Mouse (Mus musculus): ENCODE measurements around the gene Tubg2.

The Tubg2 gene

GRCm38 (mm10) chr11:101164677-101165580 lies 9.2 kb downstream of the Tubg2 start:
- DNase-seq (ENCODE audit: low spot score in 2 of 2), result no peak

DNA sequence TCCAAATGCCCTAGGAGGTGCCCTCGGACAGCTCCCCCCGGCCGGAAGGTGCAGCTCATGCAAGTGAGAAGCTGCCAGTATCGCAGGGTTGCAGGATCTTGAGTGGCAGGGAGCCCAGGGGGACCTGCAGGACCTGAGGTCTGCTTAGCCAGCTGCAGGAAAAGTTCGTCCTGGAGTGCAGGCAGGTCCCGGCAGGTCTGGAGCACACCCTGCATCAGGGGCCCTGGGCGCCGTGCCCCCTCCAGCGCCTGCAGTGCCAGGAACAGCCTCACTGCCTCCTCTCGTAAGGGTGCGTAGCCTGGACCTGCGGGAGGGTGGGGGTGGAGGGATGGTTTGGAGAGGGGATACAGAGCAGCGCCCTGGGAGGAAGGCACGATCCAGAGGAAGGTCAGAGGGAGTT lies 10.7 kb downstream of the Tubg2 start:
- DNase-seq (ENCODE audit: low spot score in 2 of 2), result no peak

GRCm38 (mm10) chr11:101167211-101167962 lies 11.7 kb downstream of the Tubg2 start:
- DNase-seq (ENCODE audit: low spot score in 2 of 2), result no peak

- DNase-seq (ENCODE audit: low spot score in 2 of 2), result no peak
Observed at GRCm38 (mm10) chr11:101167963-101168300, 12.2 kb downstream of the Tubg2 start.

- peak in 1 of 2 experiments; percentile 66 for DNase-seq (ENCODE audit: low spot score in 2 of 2)
Observed at GRCm38 (mm10) chr11:101168301-101168980, 12.7 kb downstream of the Tubg2 start.

DNA sequence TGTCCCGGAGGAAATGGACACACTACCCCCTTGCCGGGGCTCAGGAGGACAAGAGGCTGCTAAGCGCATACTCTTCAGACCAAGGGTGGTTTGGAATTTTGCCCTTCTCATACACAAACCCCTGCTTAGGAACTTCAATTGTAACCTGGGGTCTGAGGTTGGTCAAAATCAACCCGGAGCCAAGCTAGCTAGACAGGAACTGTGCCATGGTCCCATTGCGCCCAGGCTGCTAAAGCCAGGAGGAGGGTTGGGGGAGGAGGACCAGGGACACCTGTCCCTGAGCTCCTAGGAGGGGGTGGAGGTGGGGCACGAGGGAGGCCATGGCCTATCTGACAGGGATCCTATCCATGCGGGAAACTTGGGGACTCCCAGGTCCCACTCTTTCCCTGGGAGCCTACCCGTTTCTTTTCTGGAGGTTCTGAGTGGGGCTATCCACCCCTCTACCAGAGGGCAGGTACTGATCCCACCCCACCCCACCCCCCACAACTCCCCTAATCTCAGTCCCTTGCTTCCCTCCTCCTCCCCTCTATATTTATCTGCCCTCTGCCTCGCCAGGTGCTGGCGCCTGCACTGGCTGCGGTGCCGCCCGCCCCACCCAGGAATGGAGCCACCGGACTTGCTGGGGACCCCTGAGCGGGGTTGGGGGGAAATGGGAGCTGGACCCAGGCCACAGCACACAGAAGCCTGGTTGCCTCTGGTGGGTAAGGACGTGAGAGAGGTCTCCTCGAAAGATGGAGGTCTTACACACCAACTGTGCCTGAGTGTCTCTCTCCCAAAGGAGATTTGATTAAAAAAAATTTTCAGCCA lies 13.8 kb downstream of the Tubg2 start:
- no peak for DNase-seq (ENCODE audit: low spot score in 2 of 2)

- DNase-seq (ENCODE audit: low spot score in 2 of 2), result peak in 1 of 2 experiments; percentile 72
Observed at GRCm38 (mm10) chr11:101170354-101170810, 14.7 kb downstream of the Tubg2 start, which contains the start of gene Cntnap1. Gene Cntnap1 (plus strand): TSS chr11:101170523.

GRCm38 (mm10) chr11:101170811-101171610 lies 15.3 kb downstream of the Tubg2 start, which contains the start of gene Plekhh3:
Gene Plekhh3 (minus strand): TSS chr11:101171351.
- DNase-seq (ENCODE audit: low spot score in 2 of 2), result peak; percentile 81 to 94

- peak in 1 of 2 experiments; percentile 66 for DNase-seq (ENCODE audit: low spot score in 2 of 2)
Observed at GRCm38 (mm10) chr11:101171721-101172433, 16.2 kb downstream of the Tubg2 start.

GRCm38 (mm10) chr11:101172434-101172815 lies 16.7 kb downstream of the Tubg2 start:
- DNase-seq (ENCODE audit: low spot score in 2 of 2), result no peak

GRCm38 (mm10) chr11:101173112-101173511 lies 17.4 kb downstream of the Tubg2 start:
- peak in 1 of 2 experiments; percentile 70 for DNase-seq (ENCODE audit: low spot score in 2 of 2)

GRCm38 (mm10) chr11:101173631-101174388 lies 18.1 kb downstream of the Tubg2 start:
- DNase-seq (ENCODE audit: low spot score in 2 of 2), result peak; percentile 67 to 77

DNA sequence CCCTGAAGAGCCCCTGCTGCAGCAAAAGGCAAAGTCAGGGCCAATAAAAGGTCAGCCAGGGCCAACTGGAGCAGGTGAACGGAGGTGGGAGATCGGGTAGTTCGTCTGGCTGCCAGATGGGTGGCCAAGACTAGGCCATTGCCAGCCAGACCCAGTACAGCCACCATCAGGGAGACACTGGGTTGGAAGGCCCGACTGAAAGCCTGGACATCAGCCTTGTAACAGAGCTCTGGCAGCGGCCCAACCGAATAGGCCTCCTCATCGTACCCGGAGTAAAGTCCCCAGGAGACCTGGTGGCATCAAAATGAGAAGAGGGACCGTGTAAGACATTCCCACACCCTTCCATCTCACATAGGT lies 18.7 kb downstream of the Tubg2 start:
- DNase-seq (ENCODE audit: low spot score in 2 of 2), result no peak

GRCm38 (mm10) chr11:101174851-101175628 lies 19.3 kb downstream of the Tubg2 start, which contains the start of gene Ccr10:
Gene Ccr10 (minus strand): TSS chr11:101175443.
- no peak for DNase-seq (ENCODE audit: low spot score in 2 of 2)

- DNase-seq (ENCODE audit: low spot score in 2 of 2), result no peak
Observed at GRCm38 (mm10) chr11:101175636-101176116, 20.0 kb downstream of the Tubg2 start.

DNA sequence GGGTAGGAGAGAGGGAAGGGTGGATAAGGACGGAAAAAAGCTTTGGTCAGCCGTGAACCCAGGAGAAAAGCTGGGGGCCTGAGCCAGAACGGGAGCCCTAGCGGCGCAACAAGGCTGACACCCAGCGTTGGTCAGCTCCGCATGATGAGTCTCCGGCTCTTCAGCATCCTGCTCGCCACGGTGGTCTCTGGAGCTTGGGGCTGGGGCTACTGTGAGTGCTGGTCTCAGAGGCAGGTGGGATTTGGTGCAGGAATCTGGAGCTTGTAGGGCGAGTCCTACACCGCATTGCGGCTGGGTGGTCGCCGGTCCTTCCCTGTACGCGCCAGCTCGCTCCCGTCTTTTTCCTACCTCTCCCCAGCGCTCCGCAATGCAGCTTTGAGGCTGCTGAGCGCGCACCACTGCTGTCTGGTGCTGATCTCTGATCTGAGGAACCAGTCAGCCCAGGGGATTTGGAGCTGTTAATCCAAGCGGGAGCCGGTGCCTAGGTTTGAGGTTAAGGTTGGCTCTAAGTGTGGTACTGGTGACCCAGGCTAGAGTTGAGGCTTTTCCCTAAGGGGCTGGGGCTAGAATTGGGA lies 20.5 kb downstream of the Tubg2 start:
- DNase-seq (ENCODE audit: low spot score in 2 of 2), result no peak

- no peak for DNase-seq (ENCODE audit: low spot score in 2 of 2)
Observed at GRCm38 (mm10) chr11:101176933-101177773, 21.4 kb downstream of the Tubg2 start.
